Mouse (Mus musculus): Measurements from ENCODE around the gene Irf2bpl.

DNA sequence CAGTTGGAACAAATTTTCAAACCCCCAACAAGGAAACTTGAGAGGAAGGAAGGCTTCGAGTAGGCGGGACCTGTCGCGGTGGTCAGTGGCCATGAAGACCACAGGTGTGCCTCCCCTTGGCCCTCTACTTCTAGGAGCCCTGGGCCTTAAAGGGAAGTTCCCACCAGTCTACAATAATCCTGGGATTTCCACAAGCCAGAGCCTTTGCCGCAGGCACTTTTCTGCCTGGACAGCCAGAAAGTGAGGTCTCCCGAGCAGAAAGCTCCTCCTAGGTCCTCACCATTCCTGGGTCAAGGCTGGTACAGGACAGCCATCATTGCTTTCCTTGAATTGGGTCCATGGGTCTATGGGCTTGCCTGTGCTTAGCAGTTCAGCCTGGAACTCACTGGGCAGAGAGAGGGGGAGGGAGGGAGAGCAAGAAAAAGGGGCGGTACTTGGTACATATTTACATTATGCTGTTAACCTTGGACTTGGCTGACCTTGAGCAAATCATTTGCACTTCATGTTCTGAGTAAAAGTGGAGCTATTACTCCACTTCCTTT lies 4.6 kb upstream of the Irf2bpl start:
- TF ChIP-seq EP300 (IDR thresholded peaks at IDR 0.05; ENCODE audit: insufficient read depth, low read depth, low read length) (no peak), CTCF (IDR thresholded peaks at IDR 0.05) (no peak)
